Mouse (Mus musculus): ENCODE results near the gene Tifa.
A peak's percentile ranks its signal among the peaks of the same experiment; 100 is the strongest.

Tifa gene

GRCm38 (mm10) chr3:127788038-127788437 is 1.6 kb upstream of the Tifa start:
- DNase-seq (ENCODE audit: low spot score in 2 of 2), result no peak

DNA sequence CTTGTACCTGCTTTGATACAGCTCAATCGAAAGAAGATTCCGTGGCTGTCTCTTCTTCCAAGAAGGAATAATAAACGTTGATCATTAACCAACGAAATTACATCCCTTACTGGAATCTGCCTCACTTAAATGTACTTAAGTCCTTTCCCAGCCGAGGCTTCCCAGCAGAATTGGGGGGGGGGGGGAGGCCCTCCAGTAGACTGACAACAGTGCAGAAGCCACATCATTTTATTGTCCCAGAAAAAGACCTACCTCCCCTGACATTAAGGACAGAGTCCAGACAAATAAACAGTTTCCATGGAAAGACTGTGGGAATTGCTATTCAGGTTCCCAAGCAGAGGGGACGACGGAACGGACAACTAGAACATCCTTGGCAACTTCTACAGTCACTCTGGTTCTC is 686 bp upstream of the Tifa start:
- DNase-seq (ENCODE audit: low spot score in 2 of 2), result no peak

- DNase-seq (ENCODE audit: low spot score in 2 of 2), result peak; percentile 21 to 45
Observed at GRCm38 (mm10) chr3:127790234-127791055, 840 bp downstream of the Tifa start.

GRCm38 (mm10) chr3:127791056-127791483 is 1.5 kb downstream of the Tifa start:
- DNase-seq (ENCODE audit: low spot score in 2 of 2), result peak; percentile 14 to 36

GRCm38 (mm10) chr3:127791595-127792561 is 2.3 kb downstream of the Tifa start:
- DNase-seq (ENCODE audit: low spot score in 2 of 2), result peak; percentile 21 to 38

DNA sequence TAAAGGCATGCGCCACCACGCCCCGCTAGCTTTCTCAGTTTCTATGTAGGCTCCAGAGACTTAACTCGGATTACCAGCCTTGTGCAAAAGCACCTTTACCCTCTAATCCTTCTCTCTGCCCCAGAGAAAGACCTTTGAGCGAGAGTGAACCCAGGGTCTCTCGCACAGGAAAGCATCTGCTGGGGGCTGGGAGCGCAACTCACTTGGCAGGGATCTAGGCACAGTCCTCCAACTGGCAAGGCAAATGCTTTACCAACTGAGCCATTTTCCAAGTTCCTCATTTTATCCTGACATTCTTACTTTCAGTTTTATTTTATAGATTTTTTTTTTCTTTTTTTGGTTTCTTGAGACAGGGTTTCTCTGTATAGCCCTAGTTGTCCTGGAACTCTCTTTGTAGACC is 3.4 kb downstream of the Tifa start:
- DNase-seq (ENCODE audit: low spot score in 2 of 2), result no peak

DNA sequence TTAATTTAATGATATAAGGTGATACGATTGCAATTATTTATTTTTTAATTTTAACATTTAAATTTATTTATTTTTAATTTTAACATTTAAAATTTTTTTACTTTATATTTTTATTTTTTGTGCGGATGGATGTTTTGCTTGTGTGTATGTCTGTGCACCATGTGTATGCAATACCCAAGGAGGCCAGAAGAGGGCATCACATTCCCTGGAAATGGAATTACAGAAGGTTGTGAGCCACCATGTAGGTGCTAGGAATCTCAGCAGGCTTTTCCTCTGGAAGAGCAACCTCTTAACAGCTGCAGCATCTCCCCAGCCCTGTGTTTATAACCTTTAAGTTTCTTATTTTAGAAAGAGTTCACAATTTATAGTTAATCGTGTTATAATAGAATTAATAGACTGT is 6.2 kb downstream of the Tifa start:
- no peak for DNase-seq (ENCODE audit: low spot score in 2 of 2)

DNA sequence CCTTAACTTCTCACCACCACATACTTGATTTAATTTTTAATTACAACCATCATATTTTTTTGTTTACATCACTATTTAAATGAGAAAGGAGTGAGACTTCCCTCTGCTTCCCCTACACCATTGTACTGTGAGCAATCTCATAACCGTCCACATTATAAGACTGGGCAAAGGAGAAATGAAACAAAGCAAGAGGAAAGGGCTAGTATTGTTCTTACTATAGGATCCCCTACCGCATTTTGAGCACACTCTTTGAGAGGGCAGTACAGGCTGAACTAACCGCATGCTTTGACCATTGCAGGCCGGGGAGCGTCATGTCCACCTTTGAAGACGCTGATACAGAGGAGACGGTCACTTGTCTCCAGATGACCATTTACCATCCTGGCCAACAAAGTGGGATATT is 6.7 kb downstream of the Tifa start:
- DNase-seq (ENCODE audit: low spot score in 2 of 2), result no peak

DNA sequence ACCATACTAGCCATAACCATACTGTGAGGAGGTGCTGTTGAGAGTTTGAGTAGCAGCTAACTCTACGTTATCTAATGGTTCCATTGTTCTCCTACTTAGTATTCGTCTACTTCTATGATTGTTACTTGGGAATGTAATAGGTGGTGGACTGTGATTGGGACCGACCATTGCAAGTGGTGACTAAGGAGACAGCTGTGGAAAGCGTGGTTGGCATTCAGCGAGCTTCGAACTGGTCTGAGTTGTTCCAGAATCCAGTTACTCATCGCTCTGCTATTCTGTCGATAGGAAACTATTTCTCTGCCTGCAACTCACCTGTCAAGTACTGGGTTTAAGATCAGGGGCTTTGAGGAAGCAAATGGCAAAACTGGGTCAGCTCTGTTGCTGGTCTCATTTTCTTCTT is 11.6 kb downstream of the Tifa start:
- no peak for DNase-seq (ENCODE audit: low spot score in 2 of 2)

- DNase-seq (ENCODE audit: low spot score in 2 of 2), result no peak
Observed at GRCm38 (mm10) chr3:127802814-127803213, 13.2 kb downstream of the Tifa start.

GRCm38 (mm10) chr3:127804439-127804838 is 14.8 kb downstream of the Tifa start:
- no peak for DNase-seq (ENCODE audit: low spot score in 2 of 2)

GRCm38 (mm10) chr3:127805071-127805470 is 15.5 kb downstream of the Tifa start:
- DNase-seq (ENCODE audit: low spot score in 2 of 2), result no peak

GRCm38 (mm10) chr3:127805991-127806390 is 16.4 kb downstream of the Tifa start:
- DNase-seq (ENCODE audit: low spot score in 2 of 2), result no peak

- no peak for DNase-seq (ENCODE audit: low spot score in 2 of 2)
Observed at GRCm38 (mm10) chr3:127807846-127808245, 18.2 kb downstream of the Tifa start.

DNA sequence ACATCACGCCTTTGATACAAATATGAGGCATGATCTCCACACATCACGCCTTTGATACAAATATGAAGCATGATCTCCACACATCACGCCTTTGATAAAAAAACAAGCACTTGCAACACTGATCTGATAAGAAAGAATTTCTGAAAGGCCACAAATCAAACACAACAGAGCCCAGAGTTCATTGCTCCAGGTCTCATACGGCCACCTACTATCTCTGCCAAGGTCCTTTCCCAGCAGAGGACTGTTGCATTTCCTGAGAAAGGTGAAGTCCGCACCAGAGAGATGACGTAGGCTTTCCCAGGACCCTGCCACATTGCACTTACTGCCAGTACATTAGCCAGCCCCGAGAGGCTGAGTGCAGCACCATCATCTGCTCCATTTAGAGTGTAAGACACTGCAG is 19.5 kb downstream of the Tifa start:
- DNase-seq (ENCODE audit: low spot score in 2 of 2), result no peak

GRCm38 (mm10) chr3:127817120-127817683 is 27.6 kb downstream of the Tifa start:
- DNase-seq (ENCODE audit: low spot score in 2 of 2), result no peak

GRCm38 (mm10) chr3:127818694-127819663 is 29.4 kb downstream of the Tifa start:
- no peak for DNase-seq (ENCODE audit: low spot score in 2 of 2)

GRCm38 (mm10) chr3:127820400-127820799 is 30.8 kb downstream of the Tifa start:
- no peak for DNase-seq (ENCODE audit: low spot score in 2 of 2)

DNA sequence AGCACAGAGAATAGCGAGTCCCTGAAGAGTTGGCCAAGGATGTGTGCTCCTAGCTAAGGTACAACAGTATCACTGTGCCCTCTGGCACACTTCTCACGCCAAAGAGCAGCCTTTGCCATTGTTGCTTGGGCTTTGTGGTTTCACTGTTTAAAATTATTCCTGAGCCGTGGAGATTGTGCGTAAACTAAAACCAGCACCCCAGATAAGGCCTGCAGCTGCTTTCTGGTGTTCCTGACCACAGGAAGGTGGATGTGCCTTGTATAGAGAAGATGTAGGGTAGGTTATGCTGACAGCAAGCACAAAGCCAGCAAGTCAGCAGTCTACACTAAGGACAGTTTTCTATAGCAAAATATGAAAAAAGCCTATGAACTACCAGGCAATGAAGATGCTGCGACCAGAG is 31.6 kb downstream of the Tifa start:
- no peak for DNase-seq (ENCODE audit: low spot score in 2 of 2)

- DNase-seq (ENCODE audit: low spot score in 2 of 2), result no peak
Observed at GRCm38 (mm10) chr3:127823886-127824863, 34.6 kb downstream of the Tifa start.
